Mouse (Mus musculus) heart, adult 9 months (tissue): Measurements from ENCODE around the gene Vps4a.

ENCODE experiments used
- DNase-seq, 2 experiments: peaks; one replicate each; pipeline ENCODE4 v3.0.0; 2022; ENCODE audit warnings: low spot score in 2 of 2

Gene Vps4a

DNA sequence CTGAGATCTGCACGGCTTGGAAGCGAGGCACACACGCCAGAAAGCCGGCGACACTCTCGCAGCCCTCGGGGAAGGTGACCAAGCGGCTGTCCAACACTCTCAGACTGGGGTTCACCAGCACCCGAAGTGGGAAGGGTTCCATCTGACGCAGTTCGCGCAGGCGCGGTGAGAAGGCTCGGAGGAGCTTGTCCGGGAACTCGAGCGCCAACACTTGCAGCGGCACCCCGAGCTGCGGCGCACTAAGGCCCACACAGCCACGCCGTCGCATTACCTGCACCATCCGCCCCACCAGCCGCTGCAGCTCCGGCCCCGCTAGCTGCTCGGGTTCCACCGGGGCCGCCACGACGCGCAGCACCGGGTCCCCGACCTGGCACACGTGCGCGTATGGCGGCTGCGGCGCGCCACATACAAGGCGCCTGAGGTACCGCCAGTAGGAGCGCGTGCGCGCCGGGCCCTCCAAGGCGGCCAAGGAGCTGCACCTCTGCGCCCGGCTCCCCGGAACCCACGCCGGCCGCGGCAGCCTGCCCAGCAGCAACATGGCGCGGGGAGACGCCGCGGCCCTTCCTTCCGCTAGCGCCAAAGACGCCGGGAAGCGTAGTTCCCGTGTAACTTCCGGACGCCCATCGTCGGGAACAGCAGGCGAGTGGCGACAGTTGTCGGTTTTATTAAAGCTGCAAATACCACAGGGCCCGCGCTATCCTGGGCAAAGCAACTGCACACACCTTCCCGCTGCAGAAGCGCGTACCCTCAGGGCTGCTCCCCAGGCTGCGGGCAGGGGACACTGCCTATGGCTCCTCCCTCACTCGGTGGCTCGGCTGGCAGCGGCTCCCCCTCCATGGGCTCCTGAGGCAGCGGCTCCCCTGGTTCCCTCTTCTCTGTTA lies 17.3 kb downstream of the Vps4a start, which contains the start of gene Pdf:
Gene Pdf (minus strand): TSS at position 554 of the 881 bp plus-strand sequence.
- peak; percentile 82 for DNase-seq

DNA sequence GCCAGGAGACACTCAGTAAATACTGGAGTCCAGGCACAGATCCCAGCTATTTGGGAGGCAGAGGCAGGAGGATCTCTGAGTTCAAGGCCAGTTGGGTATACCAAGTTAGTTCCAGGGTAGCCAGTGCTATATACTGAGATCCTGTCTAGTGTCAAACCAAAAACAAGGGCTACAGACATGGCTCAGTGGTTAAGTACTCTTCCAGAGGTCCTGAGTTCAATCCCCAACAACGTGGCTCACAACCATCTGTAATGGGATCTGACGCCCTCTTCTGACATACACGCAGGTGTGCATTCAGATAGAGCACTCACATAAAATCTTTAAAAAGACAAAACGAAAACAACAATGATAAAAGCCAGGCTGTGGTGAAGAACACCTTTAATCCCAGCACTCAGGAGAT lies 18.5 kb downstream of the Vps4a start:
- no peak for DNase-seq

DNA sequence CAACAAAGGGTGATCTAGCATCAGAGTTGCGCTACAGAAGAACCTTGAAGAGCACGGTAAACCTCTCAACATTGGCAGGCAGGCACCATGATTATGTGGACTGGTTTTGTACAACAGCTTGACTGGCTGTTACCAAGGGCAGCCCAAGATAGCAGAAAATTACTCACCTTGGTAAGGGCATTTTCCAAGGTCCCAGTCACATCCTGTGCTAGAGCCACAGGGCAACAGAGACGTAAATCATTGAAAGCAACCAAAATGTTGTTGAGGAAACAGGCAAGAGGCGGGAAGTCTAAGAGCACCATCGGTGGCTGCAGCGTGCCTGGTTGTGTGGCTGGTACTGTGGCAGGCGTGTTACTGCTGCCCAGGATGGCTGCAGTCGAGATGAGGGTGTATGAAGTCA lies 21.0 kb downstream of the Vps4a start:
- no peak for DNase-seq

DNA sequence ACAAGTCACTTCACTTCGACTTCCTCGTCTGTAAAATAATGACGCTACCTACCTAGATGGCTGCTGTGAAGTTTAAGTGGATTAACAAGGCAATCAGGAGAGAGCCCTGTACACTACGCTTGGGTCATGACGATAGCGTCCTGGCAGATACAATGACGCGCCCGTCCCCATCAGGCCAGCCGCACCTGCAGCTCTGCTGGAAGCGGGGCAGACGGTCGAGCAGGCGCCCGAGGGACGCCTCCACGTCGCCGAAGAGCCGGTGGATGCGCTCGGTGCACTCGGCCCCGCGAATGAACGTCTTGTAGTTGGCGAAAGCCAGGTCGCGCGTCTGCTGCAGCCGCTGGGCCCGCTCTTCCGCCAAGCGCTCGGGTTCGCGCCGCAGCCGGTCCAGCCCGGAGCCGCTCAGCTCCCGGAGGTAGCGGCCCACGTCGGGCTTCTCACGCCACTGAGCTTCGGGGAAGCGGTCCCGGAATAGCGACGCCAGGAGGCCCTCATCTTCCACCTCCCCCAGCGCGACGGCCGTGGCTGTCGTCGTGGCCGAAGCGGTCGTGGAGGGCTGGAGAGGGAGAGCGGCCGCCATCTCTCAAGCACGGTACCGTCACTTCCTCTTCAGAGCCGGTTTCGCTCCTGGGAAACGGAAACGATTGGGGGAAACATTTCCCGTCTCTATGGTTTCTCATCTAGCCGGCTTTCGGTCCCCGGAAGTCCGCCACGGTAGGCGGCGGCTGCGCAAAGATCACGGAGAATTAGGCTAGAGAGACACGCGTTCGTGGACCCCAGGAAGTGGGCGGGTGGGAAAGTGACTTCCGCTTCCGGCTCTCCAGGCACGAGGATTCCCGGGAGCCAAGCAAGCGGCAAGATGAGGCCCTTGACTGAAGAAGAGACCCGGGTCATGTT lies 25.3 kb downstream of the Vps4a start, which contains the start of the genes Cog8 and Nip7:
Gene Cog8 (minus strand): TSS at position 614 of the 897 bp plus-strand sequence.
Gene Nip7 (plus strand): TSS at position 802 of the 897 bp plus-strand sequence.
- peak; percentile 98 for DNase-seq

DNA sequence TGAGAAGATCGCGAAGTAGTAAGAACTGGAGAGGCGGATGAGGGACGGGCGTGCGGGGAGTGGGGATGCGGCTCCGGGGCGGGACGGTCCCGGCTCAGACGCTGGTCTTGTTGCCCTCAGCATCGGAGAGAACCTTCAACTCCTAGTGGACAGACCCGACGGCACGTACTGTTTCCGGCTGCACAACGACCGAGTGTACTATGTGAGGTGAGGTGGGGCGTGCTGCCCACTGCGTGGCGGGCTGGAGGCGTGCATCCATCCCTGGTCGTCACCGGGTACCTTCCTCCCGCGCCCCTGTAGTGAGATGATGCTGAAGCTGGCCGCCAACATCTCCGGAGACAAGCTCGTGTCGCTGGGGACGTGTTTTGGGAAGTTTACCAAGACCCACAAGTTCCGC lies 25.9 kb downstream of the Vps4a start:
- no peak for DNase-seq

DNA sequence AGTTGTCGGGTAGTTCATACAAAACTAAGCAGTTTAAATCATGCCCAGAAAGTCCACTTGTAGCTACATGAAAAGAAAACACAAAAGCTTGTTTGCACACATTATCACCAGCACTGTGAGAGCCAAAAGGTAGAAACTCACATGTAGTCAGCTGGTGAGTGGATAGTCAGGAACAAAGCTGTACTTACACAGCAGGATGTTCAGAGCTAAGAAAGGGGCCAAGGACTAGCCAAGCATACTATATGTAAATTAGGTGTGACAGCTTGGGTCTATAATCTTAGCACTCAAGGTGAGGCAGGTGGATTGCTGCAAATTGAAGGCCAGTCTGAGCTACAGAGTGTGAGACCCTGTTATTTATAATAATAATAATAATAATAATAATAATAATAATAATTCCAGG lies 31.6 kb downstream of the Vps4a start:
- DNase-seq, result no peak

DNA sequence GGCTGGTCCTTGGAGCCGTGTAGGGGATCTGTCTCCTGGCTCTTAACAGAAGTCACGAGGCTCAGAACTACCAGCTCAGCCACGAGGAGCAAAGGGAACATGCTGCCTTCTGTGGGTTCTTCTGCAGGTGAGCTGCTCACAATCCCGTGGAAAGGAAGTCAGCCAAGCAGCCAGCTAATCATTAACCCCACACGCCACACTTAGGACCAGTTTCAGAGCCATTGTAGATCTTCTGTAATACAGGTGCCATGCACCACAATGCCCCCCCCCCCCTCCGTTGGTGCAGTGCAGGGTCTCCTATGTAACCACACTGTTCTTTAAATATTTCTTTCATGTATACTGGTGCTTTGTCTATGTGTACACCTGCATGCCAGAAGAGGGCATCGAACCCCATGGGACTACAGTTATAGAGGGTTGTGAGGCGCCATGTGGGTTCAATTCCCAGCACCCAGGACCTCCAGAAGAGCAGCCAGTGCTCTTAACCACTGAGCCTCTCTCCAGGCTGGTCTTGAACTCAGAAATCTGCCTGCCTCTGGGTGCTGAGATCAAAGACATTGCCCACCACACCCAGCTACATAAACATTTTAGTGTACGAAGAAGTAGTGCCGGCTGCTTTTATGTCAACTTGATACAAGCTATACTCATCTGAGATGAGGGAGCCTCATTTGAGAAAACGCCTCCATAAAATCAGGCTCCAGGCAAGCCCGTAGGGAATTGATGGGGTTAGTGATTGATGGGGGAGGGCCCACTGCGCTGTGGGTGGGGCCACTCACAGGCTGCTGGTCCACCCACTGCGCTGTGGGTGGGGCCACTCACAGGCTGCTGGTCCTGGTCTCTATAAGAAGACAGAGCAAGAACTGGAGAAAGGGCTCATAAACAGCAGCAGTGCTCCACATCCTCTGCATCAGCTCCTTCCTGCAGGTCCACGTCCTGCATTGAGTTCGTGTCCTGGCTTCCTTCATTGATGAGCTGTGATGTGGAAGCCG lies 34.8 kb downstream of the Vps4a start, which contains the start of gene Tmed6:
Gene Tmed6 (minus strand): TSS at position 134 of the 986 bp plus-strand sequence.
- DNase-seq, result no peak

DNA sequence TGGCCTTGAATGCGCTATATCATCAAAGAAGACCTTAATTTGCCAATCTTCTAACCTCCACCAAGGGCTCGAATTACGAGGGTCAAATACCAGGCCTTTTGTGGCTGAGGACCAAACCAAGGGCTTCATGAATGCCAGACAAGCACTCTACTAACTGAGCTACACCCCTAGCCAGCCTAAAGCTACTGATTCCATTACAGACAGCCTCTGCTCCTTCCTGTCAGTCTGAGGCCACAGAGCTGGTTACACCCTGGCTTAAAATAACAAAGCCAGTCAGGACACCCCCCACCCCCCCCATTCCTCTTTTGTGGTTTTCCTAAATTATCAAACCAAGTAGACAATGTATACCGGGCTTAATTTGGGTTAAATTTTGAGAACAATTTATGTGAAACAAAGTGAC lies 42.7 kb downstream of the Vps4a start:
- no peak for DNase-seq

DNA sequence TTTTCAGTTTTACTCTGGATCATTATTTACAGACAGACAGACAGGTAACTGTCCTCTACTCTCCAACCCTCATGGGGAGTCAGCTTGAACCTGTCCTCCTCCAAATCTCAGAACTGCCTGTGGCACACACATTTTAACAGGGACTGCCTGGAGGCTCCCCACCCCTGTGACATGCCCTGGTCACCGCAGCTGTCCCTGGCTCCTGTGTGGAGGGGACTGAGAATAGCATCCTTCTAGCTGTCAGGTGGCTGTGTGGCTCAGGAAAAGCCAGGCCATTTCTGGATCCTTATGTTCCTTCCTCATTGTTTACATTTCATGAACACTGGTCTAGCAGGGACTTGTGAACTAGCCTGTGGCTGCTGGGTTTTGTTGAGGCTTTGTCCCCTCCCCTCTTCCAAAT lies 43.1 kb downstream of the Vps4a start:
- no peak for DNase-seq

DNA sequence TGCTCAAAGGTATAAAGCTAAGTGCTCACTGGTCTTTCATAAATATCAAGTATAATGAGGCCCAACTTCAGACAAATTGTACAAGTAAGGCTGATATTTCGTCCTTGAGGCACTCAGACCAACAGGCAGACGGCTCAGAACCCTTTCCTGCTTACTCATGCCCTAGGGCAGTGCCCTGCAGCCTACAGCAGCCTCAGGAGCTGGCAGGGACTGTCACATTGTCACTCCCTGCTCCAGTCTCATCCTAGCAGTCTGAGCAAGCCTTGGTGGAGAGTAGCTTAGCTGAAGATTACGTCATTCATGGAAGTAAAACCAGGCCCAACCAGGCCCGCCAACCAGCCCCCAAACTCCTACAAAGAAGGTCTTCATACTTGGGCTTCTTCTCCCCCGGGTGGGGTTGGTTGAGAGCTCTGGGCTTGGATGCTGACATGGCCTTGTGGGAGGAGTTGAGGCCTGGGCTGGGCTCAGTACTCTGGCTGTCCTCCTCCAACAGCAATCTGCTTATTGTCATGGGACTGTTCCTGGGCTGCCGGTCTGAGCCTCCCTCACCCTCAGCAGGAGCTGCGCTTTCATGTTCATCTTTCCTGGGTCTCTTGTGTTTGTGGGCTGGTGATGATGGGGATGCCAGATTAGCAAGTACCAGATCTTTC lies 45.3 kb downstream of the Vps4a start:
- DNase-seq, result no peak

DNA sequence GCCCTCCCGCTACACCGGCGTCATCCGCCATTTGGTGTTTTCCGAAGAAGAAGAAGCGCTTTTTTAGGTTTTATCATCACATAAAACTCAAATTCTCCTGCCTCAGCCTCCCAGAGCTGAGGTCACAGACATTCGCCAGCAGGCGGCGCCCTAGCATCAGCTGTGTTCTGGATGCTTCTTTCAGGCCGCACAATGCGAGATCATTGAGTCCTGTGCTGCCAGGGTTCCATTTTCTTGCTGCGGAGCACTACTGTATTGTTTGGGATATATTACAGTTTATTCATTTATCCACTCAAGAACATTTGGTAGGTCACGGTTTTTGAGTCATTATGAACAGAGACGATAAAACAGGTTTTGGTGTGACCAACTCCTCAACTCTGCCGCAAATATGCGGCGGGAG lies 54.3 kb downstream of the Vps4a start:
- DNase-seq, result no peak

DNA sequence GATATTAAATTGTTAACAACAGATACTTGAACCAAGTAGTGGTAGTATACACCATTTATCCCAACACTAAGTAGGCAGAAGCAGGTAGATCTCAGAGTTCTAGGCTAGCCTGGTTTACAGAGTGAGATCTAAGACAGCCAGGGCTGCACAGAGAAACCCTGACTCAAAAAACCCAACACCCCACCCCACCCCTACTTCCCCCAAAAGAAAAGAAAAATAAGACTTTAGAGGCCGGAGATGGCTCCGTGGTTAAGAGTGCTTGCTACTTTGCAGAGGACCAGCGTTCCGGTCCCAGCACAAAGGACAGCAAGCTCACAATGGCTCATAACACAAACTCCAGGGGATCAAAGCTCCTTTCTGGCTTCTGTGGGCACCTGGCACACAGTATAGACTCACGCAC lies 55.0 kb downstream of the Vps4a start:
- no peak for DNase-seq

DNA sequence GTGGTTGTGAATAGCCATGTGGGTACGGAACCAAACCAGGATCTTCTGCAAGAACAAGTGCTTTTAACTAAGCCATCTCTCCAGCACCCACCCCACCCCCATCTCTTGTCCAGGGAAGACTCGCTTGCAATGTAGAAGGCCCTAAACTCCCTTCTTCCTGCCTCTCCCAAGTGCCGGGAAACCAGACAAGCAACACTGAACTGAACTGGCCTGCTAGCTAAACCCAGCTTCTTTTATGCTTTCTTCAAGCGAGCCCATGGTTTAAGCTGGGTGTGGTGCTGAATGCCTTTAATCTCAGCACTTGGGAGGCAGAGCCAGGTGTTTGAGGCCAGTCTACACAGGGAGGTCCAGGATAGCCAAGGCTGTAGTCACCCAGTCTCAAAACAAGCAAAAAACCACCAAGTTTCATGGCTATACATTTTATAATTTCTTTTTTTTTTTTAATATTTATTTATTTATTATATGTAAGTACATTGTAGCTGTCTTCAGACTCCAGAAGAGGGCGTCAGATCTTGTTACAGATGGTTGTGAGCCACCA lies 57.6 kb downstream of the Vps4a start:
- no peak for DNase-seq

DNA sequence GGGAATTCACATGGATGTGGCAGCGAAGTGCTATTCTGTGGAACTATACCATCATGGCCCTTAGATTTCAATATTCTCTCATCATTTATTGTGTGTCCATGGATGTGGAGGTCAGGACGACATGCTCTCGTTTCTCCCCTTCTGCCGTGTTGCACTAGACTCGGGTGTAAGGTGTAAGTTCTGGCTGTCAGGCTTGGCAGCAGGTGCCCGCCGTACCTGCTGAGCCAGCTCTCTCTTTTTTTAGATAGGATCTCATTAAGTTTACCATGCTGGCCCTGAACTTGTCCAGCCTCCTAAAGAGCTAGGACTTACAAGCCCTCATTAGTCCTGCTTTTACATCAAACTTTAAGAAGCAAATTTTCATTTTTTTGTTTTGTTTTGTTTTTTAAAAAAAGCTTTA lies 59.5 kb downstream of the Vps4a start:
- DNase-seq, result no peak
